Mouse (Mus musculus) small intestine, adult 2 months (tissue): ENCODE measurements around the gene Mterf1a.

Experiments used
- CTCF ChIP-seq: fragments of 200-500 bp; IDR thresholded peaks from 2 replicates; pipeline ENCODE4 v1.5.1; 2012; ENCODE audit warnings: low read depth, mild to moderate bottlenecking, control low read depth, inconsistent platforms, low read length, moderate library complexity, mixed read lengths; ENCODE audit not compliant: insufficient replicate concordance, insufficient read length; ENCODE audit errors: extremely low read depth
- POLR2A ChIP-seq: fragments of 200-500 bp; IDR thresholded peaks from 2 replicates; pipeline ENCODE4 v1.6.1; 2012; ENCODE audit warnings: low read depth, mild to moderate bottlenecking, control low read depth, inconsistent platforms, low read length, moderate library complexity

GRCm38 (mm10) chr5:3931636-3932035 is 37.9 kb upstream of the Mterf1a start:
- TF ChIP-seq CTCF (no peak), POLR2A (no peak)
